Mouse (Mus musculus): Measurements from ENCODE around the gene Pakap. TPM values are rescaled to one million over a fixed set of nuclear protein-coding genes. Genes with fewer than 3 reads are reported as not detected.

Pakap gene
- polyA plus RNA-seq, 1 experiment = not detected

- TF ChIP-seq GATA1 (IDR thresholded peaks at IDR 0.05; ENCODE audit: low read length) = no peak
These were observed 278.5 kb downstream of the Pakap start for GRCm38 (mm10) chr4:57846381-57846990.

DNA sequence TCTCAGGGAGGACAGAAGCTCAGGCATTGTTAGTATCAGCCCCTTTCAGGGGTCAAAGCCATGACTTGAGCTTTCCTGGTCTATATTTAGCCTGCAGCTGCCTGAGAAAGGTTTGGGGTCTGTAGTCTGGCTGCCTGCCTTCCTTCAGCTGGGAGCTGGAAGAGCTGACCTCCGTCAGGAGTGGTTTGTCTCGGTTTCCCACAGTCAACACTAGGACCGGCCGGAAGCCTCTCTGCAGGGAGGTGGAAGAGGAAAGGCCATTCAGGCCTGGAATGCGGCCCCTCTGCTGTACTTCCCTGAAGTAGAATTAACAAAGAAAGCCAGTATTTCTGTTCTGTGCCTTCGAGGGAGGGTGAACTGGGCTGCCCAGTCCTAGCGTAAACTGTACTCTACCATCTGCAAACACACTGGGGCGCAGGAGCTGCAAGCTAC lies 279.0 kb downstream of the Pakap start:
- no peak for TF ChIP-seq GATA1 (IDR thresholded peaks at IDR 0.05; ENCODE audit: low read length)

- no peak for TF ChIP-seq GATA1 (IDR thresholded peaks at IDR 0.05; ENCODE audit: low read length)
These were observed 279.7 kb downstream of the Pakap start for GRCm38 (mm10) chr4:57847676-57848075.

DNA sequence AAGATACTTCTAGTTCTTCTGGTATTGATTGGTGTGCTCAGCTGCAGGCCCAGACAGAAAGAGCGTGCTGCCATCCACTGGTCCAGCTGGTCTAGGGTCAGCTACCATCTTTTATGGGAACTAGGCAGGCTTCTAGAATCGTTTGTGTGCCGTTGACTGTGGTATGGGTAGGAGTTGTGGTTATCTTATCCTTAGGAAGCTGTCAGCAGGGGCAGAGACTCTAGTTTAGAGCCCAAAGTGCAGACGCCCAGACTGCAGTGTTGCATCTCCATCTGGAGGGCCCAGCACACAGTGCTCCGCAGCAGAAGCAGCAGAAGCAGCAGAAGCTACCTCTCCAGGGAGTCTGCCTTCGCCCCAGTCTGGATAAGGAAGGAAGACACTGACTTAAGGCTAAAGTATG lies 281.5 kb downstream of the Pakap start:
- TF ChIP-seq GATA1 (IDR thresholded peaks at IDR 0.05; ENCODE audit: low read length) = no peak

- TF ChIP-seq GATA1 (IDR thresholded peaks at IDR 0.05; ENCODE audit: low read length) = no peak
These were observed 283.8 kb downstream of the Pakap start for GRCm38 (mm10) chr4:57851731-57852130.

- no peak for TF ChIP-seq GATA1 (IDR thresholded peaks at IDR 0.05; ENCODE audit: low read length)
These were observed 284.6 kb downstream of the Pakap start for GRCm38 (mm10) chr4:57852461-57853040.

GRCm38 (mm10) chr4:57854181-57854580 lies 286.2 kb downstream of the Pakap start:
- TF ChIP-seq GATA1 (IDR thresholded peaks at IDR 0.05; ENCODE audit: low read length) = no peak

DNA sequence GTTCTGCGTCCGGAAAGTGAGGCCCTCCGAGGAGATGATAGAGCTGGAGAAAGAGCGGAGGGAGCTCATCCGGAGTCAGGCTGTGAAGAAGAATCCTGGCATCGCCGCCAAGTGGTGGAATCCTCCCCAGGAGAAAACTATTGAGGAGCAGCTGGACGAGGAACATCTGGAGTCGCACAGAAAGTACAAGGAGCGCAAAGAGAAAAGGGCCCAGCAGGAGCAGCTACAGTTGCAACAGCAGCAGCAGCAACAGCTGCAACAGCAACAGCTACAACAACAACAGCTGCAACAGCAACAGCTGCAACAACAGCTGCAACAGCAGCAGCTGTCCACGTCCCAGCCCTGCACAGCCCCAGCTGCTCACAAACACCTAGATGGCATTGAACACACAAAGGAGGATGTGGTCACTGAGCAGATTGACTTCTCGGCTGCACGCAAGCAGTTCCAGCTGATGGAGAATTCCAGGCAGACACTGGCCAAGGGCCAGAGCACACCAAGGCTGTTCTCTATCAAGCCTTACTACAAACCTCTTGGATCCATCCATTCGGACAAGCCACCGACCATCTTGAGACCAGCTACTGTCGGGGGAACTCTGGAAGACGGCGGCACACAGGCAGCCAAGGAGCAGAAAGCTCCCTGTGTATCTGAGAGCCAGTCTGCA lies 287.4 kb downstream of the Pakap start:
- no peak for TF ChIP-seq GATA1 (IDR thresholded peaks at IDR 0.05; ENCODE audit: low read length)

- no peak for TF ChIP-seq GATA1 (IDR thresholded peaks at IDR 0.05; ENCODE audit: low read length)
These were observed 288.7 kb downstream of the Pakap start for GRCm38 (mm10) chr4:57856673-57857072.

- no peak for TF ChIP-seq GATA1 (IDR thresholded peaks at IDR 0.05; ENCODE audit: low read length)
These were observed 292.2 kb downstream of the Pakap start for GRCm38 (mm10) chr4:57860204-57860611.

GRCm38 (mm10) chr4:57861166-57861565 lies 293.2 kb downstream of the Pakap start:
- TF ChIP-seq GATA1 (IDR thresholded peaks at IDR 0.05; ENCODE audit: low read length) = no peak

GRCm38 (mm10) chr4:57861856-57862255 lies 293.9 kb downstream of the Pakap start:
- no peak for TF ChIP-seq GATA1 (IDR thresholded peaks at IDR 0.05; ENCODE audit: low read length)

GRCm38 (mm10) chr4:57862269-57862986 lies 294.4 kb downstream of the Pakap start:
- TF ChIP-seq GATA1 (IDR thresholded peaks at IDR 0.05; ENCODE audit: low read length) = no peak

GRCm38 (mm10) chr4:57866088-57866487 lies 298.1 kb downstream of the Pakap start:
- no peak for TF ChIP-seq GATA1 (IDR thresholded peaks at IDR 0.05; ENCODE audit: low read length)

DNA sequence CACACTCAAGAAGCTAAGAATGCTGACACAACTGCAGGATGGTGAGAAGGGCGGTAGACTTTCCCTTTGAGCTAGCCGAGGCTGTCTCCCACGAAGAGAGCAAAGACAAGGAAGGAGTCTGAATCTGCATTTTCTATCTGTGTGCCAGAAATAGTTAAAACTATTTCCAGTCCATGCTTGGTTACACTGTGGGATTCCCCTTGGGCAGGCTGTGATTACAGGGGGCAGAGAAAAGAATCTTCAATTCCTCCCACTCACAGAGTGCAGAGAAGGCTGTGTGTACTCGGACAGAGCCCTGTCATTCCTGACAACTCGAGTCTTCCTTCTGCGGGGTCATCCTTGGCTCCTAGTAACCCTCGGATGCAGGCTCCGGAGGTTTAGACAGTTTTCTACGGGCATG lies 299.0 kb downstream of the Pakap start:
- no peak for TF ChIP-seq GATA1 (IDR thresholded peaks at IDR 0.05; ENCODE audit: low read length)

GRCm38 (mm10) chr4:57867454-57867853 lies 299.5 kb downstream of the Pakap start:
- TF ChIP-seq GATA1 (IDR thresholded peaks at IDR 0.05; ENCODE audit: low read length) = no peak
